Mouse (Mus musculus) Patski (cell line): ENCODE data around the gene Uqcr11. TPM values are rescaled to one million over a fixed set of nuclear protein-coding genes. Genes with fewer than 3 reads are reported as not detected.

Experiments
- ATAC-seq: fragments of 100-300 bp; one replicate; pipeline ENCODE4 v1.8.0; 2021
- CTCF ChIA-PET: fragments of 350-600 bp; sonication (Branson Sonifier 250); formaldehyde crosslinking; loops from one replicate; lab custom pipeline; 2022; ENCODE audit warnings: inconsistent platforms; lab: Charles Lee
- POLR2A ChIA-PET: fragments of 350-600 bp; sonication (Branson Sonifier 250); formaldehyde crosslinking; loops from one replicate; lab custom pipeline; 2022; ENCODE audit warnings: antibody characterized with exemption, inconsistent platforms; lab: Charles Lee
- DNase-seq: peaks from one replicate; pipeline ENCODE4 v3.0.0-alpha.2; 2011; ENCODE audit warnings: low read depth, low spot score
- H3K27me3 ChIP-seq: fragments of 371-371 bp; one replicate; pipeline ENCODE4 v1.5.1; 2021
- CTCF ChIP-seq: fragments of 100-300 bp; IDR thresholded peaks from one replicate; pipeline ENCODE4 v1.5.1; 2021
- in situ Hi-C: fragments of 300-500 bp; cut with MboI; formaldehyde crosslinking; loops from 3 replicates; pipeline ENCODE4 v1.11.1; 2018; ENCODE audit warnings: low pct_unique_long_range_greater_than_20kb, mixed read lengths
- polyA plus RNA-seq: library from polyadenylated mRNA; unstranded; gene quantifications from one replicate; pipeline ENCODE4 v1.2.3, GENCODE M21; 2021

Uqcr11 gene
- polyA plus RNA-seq, 1 experiment from 2014 or later, result 535 TPM

GRCm38 (mm10) chr10:80382641-80383365 lies 23.8 kb downstream of the Uqcr11 start:
- CTCF ChIA-PET, result interaction anchor here (1.0 to 2.2 kb wide), 4 partner anchors 8 to 124 kb away, joined by 3 to 7 read pairs (median 4); no protein-coding TSS in a partner anchor

GRCm38 (mm10) chr10:80377716-80378115 lies 28.9 kb downstream of the Uqcr11 start:
- ChIA-PET POLR2A (no interaction called here), CTCF (interaction anchor here (1.6 to 3.0 kb wide), 3 partner anchors 9 to 83 kb away, joined by 3 to 10 read pairs (median 9); no protein-coding TSS in a partner anchor)
- in situ Hi-C loops, result no loop called here
- no peaks in the 10 kb centered on the region for H3K27me3 ChIP-seq
- ATAC-seq (no peak), DNase-seq (no peak)
- no peak for TF ChIP-seq CTCF

More at GRCm38 (mm10) chr10:80382641-80383365, 23.8 kb downstream of the Uqcr11 start:
- no peaks in the 10 kb centered on the region for H3K27me3 ChIP-seq
- TF ChIP-seq CTCF, result no peak
- no peak for ATAC-seq
- no peak for DNase-seq
- in situ Hi-C loops, result no loop called here
- POLR2A ChIA-PET, result interaction anchor here (1.2 kb wide), 1 partner anchor 10 kb away, joined by 3 read pairs; no protein-coding TSS in a partner anchor

GRCm38 (mm10) chr10:80376160-80376559 lies 30.5 kb downstream of the Uqcr11 start:
- CTCF ChIA-PET, result interaction anchor here (0.6 to 3.0 kb wide), 5 partner anchors 10 to 61 kb away, joined by 3 to 10 read pairs (median 3); partner anchors contain the start of gene Uqcr11
- POLR2A ChIA-PET, result interaction anchor here (0.5 to 0.7 kb wide), 2 partner anchors 26 to 208 kb away, joined by 3 to 5 read pairs; no protein-coding TSS in a partner anchor
- no peaks in the 10 kb centered on the region for H3K27me3 ChIP-seq
- no peak for TF ChIP-seq CTCF
- no peak for DNase-seq
- in situ Hi-C loops, result no loop called here
- no peak for ATAC-seq

GRCm38 (mm10) chr10:80374063-80374462 lies 32.6 kb downstream of the Uqcr11 start:
- in situ Hi-C loops, result loop anchor here (25.0 kb wide), 1 partner anchor 138 kb away; no protein-coding TSS in a partner anchor
- POLR2A ChIA-PET, result no interaction called here
- no peak for TF ChIP-seq CTCF
- H3K27me3 ChIP-seq, result no peaks in the 10 kb centered on the region
- CTCF ChIA-PET, result interaction anchor here (0.8 to 2.4 kb wide), 4 partner anchors 10 to 33 kb away, joined by 4 to 9 read pairs (median 6); no protein-coding TSS in a partner anchor
- no peak for ATAC-seq
- DNase-seq, result no peak

- DNase-seq, result no peak
- POLR2A ChIA-PET, result no interaction called here
- H3K27me3 ChIP-seq, result no peaks in the 10 kb centered on the region
- ATAC-seq, result no peak
- in situ Hi-C loops, result loop anchor here (25.0 kb wide), 1 partner anchor 140 kb away; no protein-coding TSS in a partner anchor
- TF ChIP-seq CTCF, result no peak
- CTCF ChIA-PET, result interaction anchor here (1.0 to 1.4 kb wide), 3 partner anchors 11 to 32 kb away, joined by 3 to 9 read pairs (median 4); no protein-coding TSS in a partner anchor
These were observed 33.9 kb downstream of the Uqcr11 start for GRCm38 (mm10) chr10:80372706-80373105.

- no peak for TF ChIP-seq CTCF
- no peak for ATAC-seq
- H3K27me3 ChIP-seq, result no peaks in the 10 kb centered on the region
- ChIA-PET CTCF (interaction anchor here (1.0 to 1.4 kb wide), 4 partner anchors 11 to 31 kb away, joined by 3 to 9 read pairs (median 4); no protein-coding TSS in a partner anchor), POLR2A (no interaction called here)
- no peak for DNase-seq
- in situ Hi-C loops, result loop anchor here (25.0 kb wide), 1 partner anchor 140 kb away; no protein-coding TSS in a partner anchor
These were observed 34.6 kb downstream of the Uqcr11 start for GRCm38 (mm10) chr10:80371983-80372382.

GRCm38 (mm10) chr10:80371411-80371966 lies 35.1 kb downstream of the Uqcr11 start:
- no peak for DNase-seq
- H3K27me3 ChIP-seq, result no peaks in the 10 kb centered on the region

GRCm38 (mm10) chr10:80369995-80370747 lies 36.5 kb downstream of the Uqcr11 start:
- ATAC-seq, result no peak
- no peak for TF ChIP-seq CTCF
- ChIA-PET CTCF (interaction anchor here (1.1 to 2.2 kb wide), 2 partner anchors 13 to 20 kb away, joined by 3 to 8 read pairs; no protein-coding TSS in a partner anchor), POLR2A (no interaction called here)
- in situ Hi-C loops, result loop anchor here (25.0 kb wide), 1 partner anchor 142 kb away; no protein-coding TSS in a partner anchor
- DNase-seq, result no peak
- H3K27me3 ChIP-seq, result no peaks in the 10 kb centered on the region

More at GRCm38 (mm10) chr10:80371411-80371966, 35.1 kb downstream of the Uqcr11 start:
- POLR2A ChIA-PET, result no interaction called here
- no peak for TF ChIP-seq CTCF
- in situ Hi-C loops, result loop anchor here (25.0 kb wide), 1 partner anchor 141 kb away; no protein-coding TSS in a partner anchor
- CTCF ChIA-PET, result interaction anchor here (1.2 kb wide), 2 partner anchors 11 to 13 kb away, joined by 3 to 4 read pairs; no protein-coding TSS in a partner anchor
- no peak for ATAC-seq

GRCm38 (mm10) chr10:80368392-80368791 lies 38.2 kb downstream of the Uqcr11 start:
- no peak for DNase-seq
- ChIA-PET CTCF (interaction anchor here (2.2 kb wide), 1 partner anchor 18 kb away, joined by 8 read pairs; no protein-coding TSS in a partner anchor), POLR2A (no interaction called here)
- in situ Hi-C loops, result loop anchor here (25.0 kb wide), 1 partner anchor 144 kb away; no protein-coding TSS in a partner anchor
- H3K27me3 ChIP-seq, result peaks cover 9% of the 10 kb centered on the region
- no peak for TF ChIP-seq CTCF
- no peak for ATAC-seq
